Mouse (Mus musculus) spleen, adult 2 months (tissue): ENCODE measurements around the gene Tmem14c. TPM values are rescaled to one million over a fixed set of nuclear protein-coding genes. Genes with fewer than 3 reads are reported as not detected.

Source experiments
- DNase-seq, 2 experiments: peaks; one replicate each; pipeline versions ENCODE4 v3.0.0 to v3.0.0-alpha.2; 2012 to 2021; ENCODE audit warnings: low spot score in 2 of 2, low read depth in 1 of 2
- H3K27ac ChIP-seq: fragments of 200-500 bp; 2 replicates; pipeline ENCODE4 v1.5.1; 2012; ENCODE audit warnings: low read length, inconsistent platforms; ENCODE audit not compliant: insufficient read depth
- H3K27me3 ChIP-seq: fragments of 200-500 bp; 2 replicates; pipeline ENCODE4 v1.6.1; 2012; ENCODE audit warnings: mild to moderate bottlenecking, moderate library complexity, low read length, inconsistent platforms; ENCODE audit not compliant: control insufficient read depth, insufficient read depth
- H3K36me3 ChIP-seq: fragments of 200-500 bp; 2 replicates; pipeline ENCODE4 v1.6.1; 2012; ENCODE audit warnings: mild to moderate bottlenecking, low read length, inconsistent platforms; ENCODE audit not compliant: control insufficient read depth, insufficient read depth
- H3K4me1 ChIP-seq: fragments of 200-500 bp; 2 replicates; pipeline ENCODE4 v1.6.1; 2011; ENCODE audit warnings: inconsistent platforms; ENCODE audit not compliant: control insufficient read depth, insufficient read depth, insufficient read length
- H3K4me3 ChIP-seq: fragments of 200-500 bp; 2 replicates; pipeline ENCODE4 v1.5.1; 2011; ENCODE audit warnings: mild to moderate bottlenecking, inconsistent platforms; ENCODE audit not compliant: insufficient read depth, insufficient read length; ENCODE audit errors: extremely low read depth
- CTCF ChIP-seq: fragments of 200-500 bp; IDR thresholded peaks from 2 replicates; pipeline ENCODE4 v1.5.1; 2011; ENCODE audit warnings: mild to moderate bottlenecking, inconsistent platforms; ENCODE audit not compliant: insufficient read depth, insufficient read length, insufficient replicate concordance; ENCODE audit errors: extremely low read depth
- POLR2A ChIP-seq: fragments of 200-500 bp; IDR thresholded peaks from 2 replicates; pipeline ENCODE4 v1.6.1; 2011; ENCODE audit warnings: low read depth, low read length, inconsistent platforms
- WGBS: fragments of 180-500 bp; shearing (Covaris S2); methylation state at CpG from one replicate; pipeline ENCODE4 v1.1.7; 2018; 5-methylcytosine and 5-hydroxymethylcytosine counted together
- polyA plus RNA-seq: library from polyadenylated mRNA; depleted of rRNA; stranded (reverse); fragments of >200 nt; gene quantifications from 2 replicates; pipeline ENCODE4 v1.2.3, GENCODE M21; 2012

The Tmem14c gene
- polyA plus RNA-seq, 1 experiment: 82.3 TPM

GRCm38 (mm10) chr13:41006244-41006643 lies 9.8 kb upstream of the Tmem14c start:
- H3K27ac ChIP-seq: no peak overlapping the region
- no peak overlapping the region for H3K4me3 ChIP-seq
- no peak for DNase-seq
- H3K27me3 ChIP-seq: no peaks in the 10 kb centered on the region
- peaks cover 41% of the 10 kb centered on the region for H3K36me3 ChIP-seq
- WGBS: 96% methylated on average over 4 of the region's 4 CpGs
- no peak for TF ChIP-seq CTCF
- TF ChIP-seq POLR2A: no peak
- H3K4me1 ChIP-seq: no peaks in the 10 kb centered on the region; the same call in 1 of the 2 replicates

- DNase-seq: no peak
- Histone ChIP-seq H3K27ac (no peak overlapping the region), H3K27me3 (no peaks in the 10 kb centered on the region), H3K4me1 (no peaks in the 10 kb centered on the region), H3K36me3 (peaks cover 51% of the 10 kb centered on the region), H3K4me3 (no peak overlapping the region)
- WGBS: 97% methylated on average over 10 of the region's 10 CpGs
- no peak for TF ChIP-seq CTCF
- no peak for TF ChIP-seq POLR2A
Observed at GRCm38 (mm10) chr13:41008271-41008670, 7.8 kb upstream of the Tmem14c start.

- WGBS: 92% methylated on average over 8 of the region's 8 CpGs
- H3K27me3 ChIP-seq: no peaks in the 10 kb centered on the region
- H3K4me3 ChIP-seq: no peak overlapping the region
- no peak for TF ChIP-seq CTCF
- no peak for TF ChIP-seq POLR2A
- no peaks in the 10 kb centered on the region for H3K4me1 ChIP-seq
- no peak overlapping the region for H3K27ac ChIP-seq
- no peak for DNase-seq
- H3K36me3 ChIP-seq: peaks cover 51% of the 10 kb centered on the region
Observed at GRCm38 (mm10) chr13:41008946-41009345, 7.1 kb upstream of the Tmem14c start.

GRCm38 (mm10) chr13:41016797-41017405 lies 809 bp downstream of the Tmem14c start:
- Histone ChIP-seq H3K4me1 (peaks cover 7% of the 10 kb centered on the region; the same call in 1 of the 2 replicates), H3K27me3 (no peaks in the 10 kb centered on the region), H3K4me3 (peak overlapping the region; percentile 91), H3K27ac (peak overlapping the region; percentile 93), H3K36me3 (peaks cover 22% of the 10 kb centered on the region)
- no peak for TF ChIP-seq CTCF
- DNase-seq: no peak
- 45% methylated on average over 12 of the region's 12 CpGs for WGBS

- TF ChIP-seq POLR2A: no peak
- H3K4me1 ChIP-seq: peaks cover 7% of the 10 kb centered on the region; the same call in 1 of the 2 replicates
- 81% methylated on average over 4 of the region's 4 CpGs for WGBS
- H3K27me3 ChIP-seq: no peaks in the 10 kb centered on the region
- H3K27ac ChIP-seq: 0 out of 2 replicates have a peak overlapping the region, but pooled peaks have one; percentile 24
- H3K36me3 ChIP-seq: peaks cover 16% of the 10 kb centered on the region
- DNase-seq: no peak
- H3K4me3 ChIP-seq: no peak overlapping the region
Observed at GRCm38 (mm10) chr13:41017832-41018231, 1.7 kb downstream of the Tmem14c start.

- 94% methylated on average over 9 of the region's 9 CpGs for WGBS
- no peak overlapping the region for H3K4me3 ChIP-seq
- no peak for DNase-seq
- H3K4me1 ChIP-seq: peaks cover 7% of the 10 kb centered on the region; the same call in 1 of the 2 replicates
- no peaks in the 10 kb centered on the region for H3K27me3 ChIP-seq
- H3K36me3 ChIP-seq: peaks cover 14% of the 10 kb centered on the region
- H3K27ac ChIP-seq: peak overlapping the region; percentile 24; the same call in 1 of the 2 replicates
- TF ChIP-seq POLR2A (no peak), CTCF (no peak)
Observed at GRCm38 (mm10) chr13:41018236-41018635, 2.1 kb downstream of the Tmem14c start.

- Histone ChIP-seq H3K27ac (peak overlapping the region; percentile 6; the same call in 1 of the 2 replicates), H3K4me3 (no peak overlapping the region), H3K4me1 (peaks cover 7% of the 10 kb centered on the region; the same call in 1 of the 2 replicates), H3K27me3 (no peaks in the 10 kb centered on the region), H3K36me3 (peaks cover 15% of the 10 kb centered on the region)
- 83% methylated on average over 13 of the region's 13 CpGs for WGBS
- TF ChIP-seq POLR2A: no peak
- TF ChIP-seq CTCF: no peak
- DNase-seq: no peak
Observed at GRCm38 (mm10) chr13:41018756-41019591, 2.9 kb downstream of the Tmem14c start.
